7 mouse cellular contexts compared by ENCODE assay signal in genomic region chr11:101094930-101095313, GRCm38 (mm10). TPM values are rescaled to one million over a fixed set of nuclear protein-coding genes. Genes with fewer than 3 reads are reported as not detected.
DNase-seq lines count a peak whose midpoint lies in the region; ATAC-seq and TF ChIP-seq lines count a peak whose summit lies in the region.

No protein-coding gene starts in this region.

- ATAC-seq in lung, embryonic 15.5 days (ENCODE audit: borderline replicate concordance, extremely low read depth, low FRiP score, low TSS enrichment): 0 out of 2 replicates have a peak, but pooled peaks have one; percentile 27
- peak; percentile 10 for ATAC-seq in erythroid progenitor cell, adult 5-6 weeks (replicated peaks; ENCODE audit: low FRiP score, poor library complexity, severe bottlenecking)
- ATAC-seq in limb, embryonic 14.5 days (ENCODE audit: low FRiP score, low read depth): peak; percentile 23; the same call in 1 of the 2 replicates
- ATAC-seq in stomach, embryonic 15.5 days (ENCODE audit: insufficient read depth, low FRiP score, low read depth): no peak

- H3K27me3 ChIP-seq in lung, embryonic 15.5 days: no peaks in the 10 kb centered on the region
- H3K27me3 ChIP-seq in limb, embryonic 14.5 days (ENCODE audit: control insufficient read depth, insufficient read depth, low read length): no peaks in the 10 kb centered on the region
- no peaks in the 10 kb centered on the region for H3K27me3 ChIP-seq in stomach, embryonic 15.5 days (replicated peaks)

- 0 out of 2 replicates have a peak overlapping the region, but pooled peaks have one; percentile 17 for H3K27ac ChIP-seq in lung, embryonic 15.5 days
- no peak overlapping the region for H3K27ac ChIP-seq in limb, embryonic 14.5 days (replicated peaks; ENCODE audit: low read depth, low read length)
- H3K27ac ChIP-seq in stomach, embryonic 15.5 days: peak overlapping the region; percentile 57; the same call in 1 of the 2 replicates

- under 1% methylated on average over 18 of the region's 18 CpGs for WGBS in lung, embryonic 15.5 days
- WGBS in limb, embryonic 14.5 days: under 1% methylated on average over 15 of the region's 18 CpGs
- under 1% methylated on average over 18 of the region's 18 CpGs for WGBS in stomach, embryonic 15.5 days

- peak overlapping the region; percentile 55 for H3K9ac ChIP-seq in lung, embryonic 15.5 days
- peak overlapping the region; percentile 66 for H3K9ac ChIP-seq in limb, embryonic 14.5 days (ENCODE audit: low read depth, low read length, severe bottlenecking)
- H3K9ac ChIP-seq in stomach, embryonic 15.5 days: peak overlapping the region; percentile 50; the same call in 1 of the 2 replicates

- no peak for TF ChIP-seq POLR2A in limb, embryonic 14.5 days (IDR thresholded peaks at IDR 0.05; ENCODE audit: borderline replicate concordance, extremely low read depth, insufficient read depth, insufficient read length)

- peaks cover 16% of the 10 kb centered on the region for H3K4me1 ChIP-seq in lung, embryonic 15.5 days
- peaks cover 6% of the 10 kb centered on the region; the same call in 1 of the 2 replicates for H3K4me1 ChIP-seq in limb, embryonic 14.5 days (ENCODE audit: control insufficient read depth, insufficient read depth, low read length)
- peaks cover 8% of the 10 kb centered on the region for H3K4me1 ChIP-seq in stomach, embryonic 15.5 days

- peak overlapping the region; percentile 89 for H3K4me2 ChIP-seq in lung, embryonic 15.5 days
- peak overlapping the region; percentile 94 for H3K4me2 ChIP-seq in limb, embryonic 14.5 days (replicated peaks; ENCODE audit: low read depth, low read length, severe bottlenecking)
- peak overlapping the region; percentile 96 for H3K4me2 ChIP-seq in stomach, embryonic 15.5 days

- H3K4me3 ChIP-seq in lung, embryonic 15.5 days: peak overlapping the region; percentile 69
- H3K4me3 ChIP-seq in limb, embryonic 14.5 days (replicated peaks; ENCODE audit: low read length): peak overlapping the region; percentile 75
- H3K4me3 ChIP-seq in stomach, embryonic 15.5 days (replicated peaks): peak overlapping the region; percentile 83

- H3K9me3 ChIP-seq in lung, embryonic 15.5 days: no peaks in the 10 kb centered on the region
- no peaks in the 10 kb centered on the region for H3K9me3 ChIP-seq in limb, embryonic 14.5 days (ENCODE audit: control insufficient read depth, low read length)
- no peaks in the 10 kb centered on the region for H3K9me3 ChIP-seq in stomach, embryonic 15.5 days

- no peak for DNase-seq in lung, postnatal 36 days
- DNase-seq in limb, embryonic 14.5 days (ENCODE audit: low spot score): no peak
- no peak for DNase-seq in ovary, postnatal 10 days (ENCODE audit: low spot score)
- DNase-seq in cerebellum, postnatal 14 days: no peak

- peaks cover 75% of the 10 kb centered on the region for H3K36me3 ChIP-seq in lung, embryonic 15.5 days
- peaks cover 72% of the 10 kb centered on the region for H3K36me3 ChIP-seq in limb, embryonic 14.5 days (ENCODE audit: control insufficient read depth, insufficient read depth, low read length)
- peaks cover 58% of the 10 kb centered on the region for H3K36me3 ChIP-seq in stomach, embryonic 15.5 days

RNA-seq across cellular contexts. Expression of gene Psmc3ip, which starts 0.3 kb away (rescaled TPM):
- polyA plus RNA-seq in lung, embryonic 15.5 days (2015; fragmentation: Nextera tagmentation; extraction: Ambion mirVana): 35.1 and 37.5 TPM in 2 replicates
- total RNA-seq in erythroid progenitor cell, adult 5-6 weeks (2015; ENCODE audit: low replicate concordance): 5.9 and 7.9 TPM in 2 replicates
- total RNA-seq in erythroid progenitor cell, adult 5-6 weeks (2017; ENCODE audit: low replicate concordance): 13.2 and 29.0 TPM in 2 replicates
- 15.7 and 24.3 TPM in 2 replicates for polyA plus RNA-seq in limb, embryonic 14.5 days (2012; rRNA removed)
- polyA plus RNA-seq in limb, embryonic 14.5 days (2014; fragmentation: Nextera tagmentation; extraction: Ambion mirVana): 32.9 and 36.5 TPM in 2 replicates
- 26.9 and 27.6 TPM in 2 replicates for polyA plus RNA-seq in stomach, embryonic 15.5 days (2015; fragmentation: Nextera tagmentation; extraction: Ambion mirVana)

RNA-seq across cellular contexts. Expression of gene Mlx, which starts 7.8 kb away (rescaled TPM):
- polyA plus RNA-seq in lung, embryonic 15.5 days (2015; fragmentation: Nextera tagmentation; extraction: Ambion mirVana): 43.4 and 54.1 TPM in 2 replicates
- total RNA-seq in erythroid progenitor cell, adult 5-6 weeks (2015; ENCODE audit: low replicate concordance): 36.0 and 43.6 TPM in 2 replicates
- total RNA-seq in erythroid progenitor cell, adult 5-6 weeks (2017; ENCODE audit: low replicate concordance): 16.8 and 26.4 TPM in 2 replicates
- polyA plus RNA-seq in limb, embryonic 14.5 days (2012; rRNA removed): 40.2 and 61.6 TPM in 2 replicates
- 42.4 and 44.4 TPM in 2 replicates for polyA plus RNA-seq in limb, embryonic 14.5 days (2014; fragmentation: Nextera tagmentation; extraction: Ambion mirVana)
- polyA plus RNA-seq in stomach, embryonic 15.5 days (2015; fragmentation: Nextera tagmentation; extraction: Ambion mirVana): 50.7 and 54.5 TPM in 2 replicates

RNA-seq across cellular contexts. Expression of gene Coasy, which starts 12.6 kb away (rescaled TPM):
- polyA plus RNA-seq in lung, embryonic 15.5 days (2015; fragmentation: Nextera tagmentation; extraction: Ambion mirVana): 42.8 and 43.2 TPM in 2 replicates
- total RNA-seq in erythroid progenitor cell, adult 5-6 weeks (2015; ENCODE audit: low replicate concordance): 2.5 and 3.8 TPM in 2 replicates
- 1.7 and 6.8 TPM in 2 replicates for total RNA-seq in erythroid progenitor cell, adult 5-6 weeks (2017; ENCODE audit: low replicate concordance)
- polyA plus RNA-seq in limb, embryonic 14.5 days (2012; rRNA removed): 49.1 and 64.3 TPM in 2 replicates
- polyA plus RNA-seq in limb, embryonic 14.5 days (2014; fragmentation: Nextera tagmentation; extraction: Ambion mirVana): 41.9 and 43.3 TPM in 2 replicates
- 38.5 and 41.5 TPM in 2 replicates for polyA plus RNA-seq in stomach, embryonic 15.5 days (2015; fragmentation: Nextera tagmentation; extraction: Ambion mirVana)

RNA-seq across cellular contexts. Expression of gene Hsd17b1, which starts 16.7 kb away (rescaled TPM):
- 0.11 and 0.15 TPM in 2 replicates for polyA plus RNA-seq in lung, embryonic 15.5 days (2015; fragmentation: Nextera tagmentation; extraction: Ambion mirVana)
- total RNA-seq in erythroid progenitor cell, adult 5-6 weeks (2015; ENCODE audit: low replicate concordance): 2.2 TPM in 1 of 2 replicates, not detected in the other
- 0.26 TPM in 1 of 2 replicates, not detected in the other for total RNA-seq in erythroid progenitor cell, adult 5-6 weeks (2017; ENCODE audit: low replicate concordance)
- polyA plus RNA-seq in limb, embryonic 14.5 days (2012; rRNA removed): 0.23 and 0.42 TPM in 2 replicates
- not detected in 2 replicates for polyA plus RNA-seq in limb, embryonic 14.5 days (2014; fragmentation: Nextera tagmentation; extraction: Ambion mirVana)
- 0.13 and 0.26 TPM in 2 replicates for polyA plus RNA-seq in stomach, embryonic 15.5 days (2015; fragmentation: Nextera tagmentation; extraction: Ambion mirVana)

RNA-seq across cellular contexts. Expression of gene Retreg3, which starts 24.8 kb away (rescaled TPM):
- 21.8 and 22.1 TPM in 2 replicates for polyA plus RNA-seq in lung, embryonic 15.5 days (2015; fragmentation: Nextera tagmentation; extraction: Ambion mirVana)
- 24.5 and 25.6 TPM in 2 replicates for total RNA-seq in erythroid progenitor cell, adult 5-6 weeks (2015; ENCODE audit: low replicate concordance)
- 38.7 and 57.9 TPM in 2 replicates for total RNA-seq in erythroid progenitor cell, adult 5-6 weeks (2017; ENCODE audit: low replicate concordance)
- 53.6 and 65.4 TPM in 2 replicates for polyA plus RNA-seq in limb, embryonic 14.5 days (2012; rRNA removed)
- 11.3 and 12.7 TPM in 2 replicates for polyA plus RNA-seq in limb, embryonic 14.5 days (2014; fragmentation: Nextera tagmentation; extraction: Ambion mirVana)
- polyA plus RNA-seq in stomach, embryonic 15.5 days (2015; fragmentation: Nextera tagmentation; extraction: Ambion mirVana): 21.0 and 21.3 TPM in 2 replicates
